Mouse (Mus musculus) megakaryocyte, adult 5-6 weeks (primary cell): ENCODE data around the gene Pum1. TPM values are rescaled to one million over a fixed set of nuclear protein-coding genes. Genes with fewer than 3 reads are reported as not detected.
"Not testable (repeated sequence)": the region's sequence is repeated elsewhere in the genome, so short reads cannot be mapped to it uniquely, and the experiment has no call there.

ENCODE experiments used
- ATAC-seq: 2 replicates; pipeline ENCODE4 v1.8.0; 2016; ENCODE audit warnings: mild to moderate bottlenecking, inconsistent platforms; ENCODE audit not compliant: poor library complexity, severe bottlenecking
- total RNA-seq, 2 experiments: library from RNA; stranded (forward) in 1 of 2; stranded (reverse) in 1 of 2; fragments of 153-499, 151-499 nt in 1 of 2; fragments of 221-1000, 200-1000 nt in 1 of 2; gene quantifications; 2 replicates each; pipeline versions ENCODE4 v1.2.3 to v1.2.4; 2015 to 2017

The Pum1 gene
- total RNA-seq, 2 experiments from 2014 or later = 31.4 to 37.2 TPM

GRCm38 (mm10) chr4:130668541-130668940 is 5.4 kb downstream of the Pum1 start:
- ATAC-seq = no peak

- ATAC-seq = 0 out of 2 replicates have a peak, but pooled peaks have one; percentile 30
Measured at GRCm38 (mm10) chr4:130668991-130669390, 5.9 kb downstream of the Pum1 start.

- ATAC-seq = not testable (repeated sequence)
Measured at GRCm38 (mm10) chr4:130670023-130670422, 6.9 kb downstream of the Pum1 start.

- ATAC-seq = no peak
Measured at GRCm38 (mm10) chr4:130671079-130671845, 8.1 kb downstream of the Pum1 start.

GRCm38 (mm10) chr4:130672161-130672560 is 9.0 kb downstream of the Pum1 start:
- no peak for ATAC-seq

GRCm38 (mm10) chr4:130676746-130677145 is 13.6 kb downstream of the Pum1 start:
- ATAC-seq = no peak

GRCm38 (mm10) chr4:130678149-130678548 is 15.0 kb downstream of the Pum1 start:
- no peak for ATAC-seq

GRCm38 (mm10) chr4:130680676-130681075 is 17.6 kb downstream of the Pum1 start:
- no peak for ATAC-seq

GRCm38 (mm10) chr4:130683051-130683450 is 19.9 kb downstream of the Pum1 start:
- not testable (repeated sequence) for ATAC-seq

GRCm38 (mm10) chr4:130693936-130694335 is 30.8 kb downstream of the Pum1 start:
- ATAC-seq = no peak

GRCm38 (mm10) chr4:130694982-130695381 is 31.9 kb downstream of the Pum1 start:
- no peak for ATAC-seq

- ATAC-seq = no peak
Measured at GRCm38 (mm10) chr4:130701061-130701460, 37.9 kb downstream of the Pum1 start.

GRCm38 (mm10) chr4:130702835-130703535 is 39.9 kb downstream of the Pum1 start:
- ATAC-seq = no peak

- ATAC-seq = no peak
Measured at GRCm38 (mm10) chr4:130703601-130704000, 40.5 kb downstream of the Pum1 start.

GRCm38 (mm10) chr4:130704615-130705014 is 41.5 kb downstream of the Pum1 start:
- ATAC-seq = no peak

- no peak for ATAC-seq
Measured at GRCm38 (mm10) chr4:130706215-130707000, 43.3 kb downstream of the Pum1 start.

GRCm38 (mm10) chr4:130711353-130711848 is 48.3 kb downstream of the Pum1 start:
- no peak for ATAC-seq

- peak; percentile 35; the same call in 1 of the 2 replicates for ATAC-seq
Measured at GRCm38 (mm10) chr4:130712341-130712740, 49.2 kb downstream of the Pum1 start.

- ATAC-seq = no peak
Measured at GRCm38 (mm10) chr4:130713430-130713829, 50.3 kb downstream of the Pum1 start.

- ATAC-seq = peak; percentile 35; the same call in 1 of the 2 replicates
Measured at GRCm38 (mm10) chr4:130715126-130715525, 52.0 kb downstream of the Pum1 start.

- no peak for ATAC-seq
Measured at GRCm38 (mm10) chr4:130715623-130716022, 52.5 kb downstream of the Pum1 start.
